Mouse (Mus musculus) limb, embryonic 14.5 days (tissue): ENCODE data around the gene Tdrd9. TPM values are rescaled to one million over a fixed set of nuclear protein-coding genes. Genes with fewer than 3 reads are reported as not detected.
A peak's percentile ranks its signal among the peaks of the same experiment; 100 is the strongest.

Experiments
- ATAC-seq: fragments of 200-750 bp; cut with Nextera tagmentation; 2 replicates; pipeline ENCODE4 v1.8.0; 2017; ENCODE audit warnings: low read depth, moderate number of reproducible peaks, moderate TSS enrichment; ENCODE audit not compliant: low FRiP score
- DNase-seq: peaks from one replicate; pipeline ENCODE4 v3.0.0-alpha.2; 2015; ENCODE audit warnings: low spot score
- H3K27ac ChIP-seq: fragments of 300-500 bp; sonication (generic); replicated peaks from 2 replicates; pipeline ENCODE4 v1.5.1; 2014; ENCODE audit warnings: low read depth, mild to moderate bottlenecking, low read length, moderate library complexity, mixed read lengths
- H3K27me3 ChIP-seq: fragments of 300-500 bp; sonication (generic); 2 replicates; pipeline ENCODE4 v1.6.1; 2014; ENCODE audit warnings: low read length, mixed read lengths; ENCODE audit not compliant: control insufficient read depth, insufficient read depth
- H3K36me3 ChIP-seq: fragments of 300-500 bp; sonication (generic); 2 replicates; pipeline ENCODE4 v1.6.1; 2014; ENCODE audit warnings: mild to moderate bottlenecking, low read length, moderate library complexity, mixed read lengths; ENCODE audit not compliant: control insufficient read depth, insufficient read depth
- H3K4me1 ChIP-seq: fragments of 300-500 bp; sonication (generic); 2 replicates; pipeline ENCODE4 v1.6.1; 2014; ENCODE audit warnings: antibody characterized with exemption, low read length, mixed read lengths; ENCODE audit not compliant: control insufficient read depth, insufficient read depth
- H3K4me2 ChIP-seq: fragments of 300-500 bp; sonication (generic); replicated peaks from 2 replicates; pipeline ENCODE4 v1.6.1; 2014; ENCODE audit warnings: low read depth, mild to moderate bottlenecking, low read length, moderate library complexity; ENCODE audit not compliant: severe bottlenecking
- H3K4me3 ChIP-seq: fragments of 300-500 bp; sonication (generic); replicated peaks from 2 replicates; pipeline ENCODE4 v1.5.1; 2014; ENCODE audit warnings: low read length
- H3K9ac ChIP-seq: fragments of 300-500 bp; sonication (generic); 2 replicates; pipeline ENCODE4 v1.6.1; 2014; ENCODE audit warnings: mild to moderate bottlenecking, low read depth, low read length, moderate library complexity; ENCODE audit not compliant: severe bottlenecking
- H3K9me3 ChIP-seq: fragments of 300-500 bp; sonication (generic); 2 replicates; pipeline ENCODE4 v1.6.1; 2016; ENCODE audit warnings: low read length; ENCODE audit not compliant: control insufficient read depth
- POLR2A ChIP-seq: fragments of 200-500 bp; IDR thresholded peaks from 2 replicates; pipeline ENCODE4 v1.8.0; 2012; ENCODE audit warnings: inconsistent platforms, mild to moderate bottlenecking, moderate library complexity, borderline replicate concordance; ENCODE audit not compliant: insufficient read depth, insufficient read length; ENCODE audit errors: extremely low read depth
- WGBS: fragments of 180-500 bp; shearing (Covaris S2); extraction: QIAGEN DNeasy Blood & Tissue Kit; methylation state at CpG from one replicate; pipeline ENCODE4 v1.1.7; 2014; 5-methylcytosine and 5-hydroxymethylcytosine counted together
- polyA plus RNA-seq, 2 experiments: library from polyadenylated mRNA; depleted of rRNA in 1 of 2; stranded (reverse) in 1 of 2; unstranded in 1 of 2; fragments of >200 nt; fragmentation: Nextera tagmentation in 1 of 2; extraction: Ambion mirVana in 1 of 2; gene quantifications; 2 replicates each; pipeline versions ENCODE4 v1.2.1 to v1.2.3; 2012 to 2014

Tdrd9 gene
- polyA plus RNA-seq, 2 experiments, result 0.23 to 0.78 TPM

GRCm38 (mm10) chr12:111995161-111995560 is 23.8 kb downstream of the Tdrd9 start:
- Histone ChIP-seq H3K4me1 (no peaks in the 10 kb centered on the region), H3K27me3 (no peaks in the 10 kb centered on the region), H3K4me2 (no peak overlapping the region), H3K4me3 (no peak overlapping the region), H3K9me3 (no peaks in the 10 kb centered on the region), H3K36me3 (no peaks in the 10 kb centered on the region), H3K9ac (no peak overlapping the region), H3K27ac (no peak overlapping the region)
- 88% methylated on average over 2 of the region's 2 CpGs for WGBS
- ATAC-seq (no peak), DNase-seq (no peak)
- no peak for TF ChIP-seq POLR2A

GRCm38 (mm10) chr12:111999735-112000134 is 28.4 kb downstream of the Tdrd9 start:
- 90% methylated on average over 7 of the region's 7 CpGs for WGBS
- no peak for TF ChIP-seq POLR2A
- H3K9me3 ChIP-seq, result no peaks in the 10 kb centered on the region

GRCm38 (mm10) chr12:112001223-112001622 is 29.9 kb downstream of the Tdrd9 start:
- Histone ChIP-seq H3K27ac (no peak overlapping the region), H3K27me3 (no peaks in the 10 kb centered on the region), H3K9me3 (no peaks in the 10 kb centered on the region), H3K4me3 (no peak overlapping the region), H3K4me1 (no peaks in the 10 kb centered on the region), H3K4me2 (no peak overlapping the region), H3K9ac (no peak overlapping the region), H3K36me3 (no peaks in the 10 kb centered on the region)
- peak; percentile 88 for DNase-seq
- ATAC-seq, result peak; percentile 63
- TF ChIP-seq POLR2A, result no peak
- WGBS, result 19% methylated on average over 8 of the region's 8 CpGs

More at GRCm38 (mm10) chr12:111999735-112000134, 28.4 kb downstream of the Tdrd9 start:
- Histone ChIP-seq H3K27ac (no peak overlapping the region), H3K4me1 (no peaks in the 10 kb centered on the region), H3K4me3 (no peak overlapping the region), H3K27me3 (no peaks in the 10 kb centered on the region), H3K4me2 (no peak overlapping the region), H3K9ac (no peak overlapping the region), H3K36me3 (no peaks in the 10 kb centered on the region)
- DNase-seq, result no peak
- no peak for ATAC-seq

- no peak for TF ChIP-seq POLR2A
- ATAC-seq (peak; percentile 84), DNase-seq (peak; percentile 42)
- H3K27me3 ChIP-seq, result no peaks in the 10 kb centered on the region
- H3K27ac ChIP-seq, result no peak overlapping the region
- 39% methylated on average over 12 of the region's 12 CpGs for WGBS
- no peaks in the 10 kb centered on the region for H3K36me3 ChIP-seq
- H3K4me1 ChIP-seq, result peaks cover 4% of the 10 kb centered on the region; the same call in 1 of the 2 replicates
- H3K9me3 ChIP-seq, result no peaks in the 10 kb centered on the region
- peak overlapping the region; percentile 42; the same call in 1 of the 2 replicates for H3K4me2 ChIP-seq
- no peak overlapping the region for H3K9ac ChIP-seq
- 0 out of 2 replicates have a peak overlapping the region, but pooled peaks have one; percentile 11 for H3K4me3 ChIP-seq
Observed at GRCm38 (mm10) chr12:112012511-112013270, 41.3 kb downstream of the Tdrd9 start.

GRCm38 (mm10) chr12:112013271-112013801 is 42.0 kb downstream of the Tdrd9 start:
- H3K27me3 ChIP-seq, result no peaks in the 10 kb centered on the region
- H3K9me3 ChIP-seq, result no peaks in the 10 kb centered on the region
- H3K4me1 ChIP-seq, result peaks cover 4% of the 10 kb centered on the region; the same call in 1 of the 2 replicates
- DNase-seq, result no peak
- no peak for TF ChIP-seq POLR2A
- H3K36me3 ChIP-seq, result no peaks in the 10 kb centered on the region
- no peak for ATAC-seq
- 0 out of 2 replicates have a peak overlapping the region, but pooled peaks have one; percentile 11 for H3K4me3 ChIP-seq
- no peak overlapping the region for H3K9ac ChIP-seq
- H3K27ac ChIP-seq, result no peak overlapping the region
- WGBS, result 30% methylated on average over 14 of the region's 14 CpGs
- H3K4me2 ChIP-seq, result peak overlapping the region; percentile 42; the same call in 1 of the 2 replicates
